Mouse (Mus musculus) liver, embryonic 15.5 days (tissue): ENCODE measurements at regions not wholly inside any gene's neighbourhood (a gene's known extent, or its start where the extent isn't known, plus 50 kb on each side); places are given as distances from the start of the nearest gene placed in this dataset.
A peak's percentile ranks its signal among the peaks of the same experiment; 100 is the strongest.
"Not testable (repeated sequence)": the region's sequence is repeated elsewhere in the genome, so short reads cannot be mapped to it uniquely, and the experiment has no call there.

ENCODE experiments used
- ATAC-seq: fragments of 200-750 bp; cut with Nextera tagmentation; 2 replicates; pipeline ENCODE4 v1.8.0; 2017; ENCODE audit warnings: moderate number of reproducible peaks, mild to moderate bottlenecking, moderate library complexity; ENCODE audit not compliant: insufficient read depth
- H3K27ac ChIP-seq: fragments of 300-500 bp; sonication (generic); replicated peaks from 2 replicates; pipeline ENCODE4 v1.5.1; 2015; ENCODE audit warnings: mild to moderate bottlenecking, inconsistent platforms
- H3K27me3 ChIP-seq: fragments of 300-500 bp; sonication (generic); 2 replicates; pipeline ENCODE4 v1.6.1; 2015; ENCODE audit warnings: mild to moderate bottlenecking, inconsistent platforms
- H3K36me3 ChIP-seq: fragments of 300-500 bp; sonication (generic); replicated peaks from 2 replicates; pipeline ENCODE4 v1.6.1; 2015; ENCODE audit warnings: moderate library complexity, mild to moderate bottlenecking, inconsistent platforms
- H3K4me1 ChIP-seq: fragments of 300-500 bp; sonication (generic); replicated peaks from 2 replicates; pipeline ENCODE4 v1.6.1; 2015; ENCODE audit warnings: inconsistent platforms
- H3K4me2 ChIP-seq: fragments of 300-500 bp; sonication (generic); 2 replicates; pipeline ENCODE4 v1.6.1; 2015; ENCODE audit warnings: moderate library complexity, mild to moderate bottlenecking, inconsistent platforms
- H3K4me3 ChIP-seq: fragments of 300-500 bp; sonication (generic); replicated peaks from 2 replicates; pipeline ENCODE4 v1.5.1; 2015; ENCODE audit warnings: mild to moderate bottlenecking, inconsistent platforms
- H3K9ac ChIP-seq: fragments of 300-500 bp; sonication (generic); 2 replicates; pipeline ENCODE4 v1.6.1; 2015; ENCODE audit warnings: moderate library complexity, mild to moderate bottlenecking, inconsistent platforms
- H3K9me3 ChIP-seq: fragments of 300-500 bp; sonication (generic); replicated peaks from 2 replicates; pipeline ENCODE4 v1.6.1; 2016; ENCODE audit warnings: inconsistent platforms
- whole genome bisulfite sequencing: fragments of 180-500 bp; shearing (Covaris S2); methylation state at CpG from one replicate; pipeline ENCODE4 v1.1.7; 2015; ENCODE audit warnings: mixed read lengths; ENCODE audit not compliant: insufficient replicate concordance; 5-methylcytosine and 5-hydroxymethylcytosine counted together

DNA sequence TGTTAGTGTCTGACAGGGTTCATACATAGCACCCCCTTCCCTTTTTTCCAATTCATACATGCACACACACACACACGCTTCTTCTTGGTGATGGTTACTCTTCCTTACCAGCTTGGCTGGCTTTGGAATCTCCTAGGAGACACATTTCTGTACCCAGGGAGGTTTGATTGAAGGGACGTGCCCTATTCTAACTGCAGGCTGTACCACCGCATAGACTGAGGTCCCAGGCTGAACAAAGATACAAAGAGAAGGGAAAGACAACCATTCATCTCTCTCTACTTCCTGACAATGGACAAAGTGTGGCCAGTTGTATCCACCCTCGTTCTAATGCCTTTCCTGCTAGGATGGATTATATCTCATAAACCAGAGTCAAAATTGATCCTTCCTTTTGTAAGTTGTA lies 100.0 kb downstream of the Raet1d start:
- whole genome bisulfite sequencing, result 41% methylated on average over 4 of the region's 4 CpGs
- 0 out of 2 replicates have a peak overlapping the region, but pooled peaks have one; percentile 10 for H3K4me2 ChIP-seq
- not testable (repeated sequence) for H3K9ac ChIP-seq, H3K36me3 ChIP-seq, H3K4me3 ChIP-seq, H3K4me1 ChIP-seq, H3K27me3 ChIP-seq, H3K9me3 ChIP-seq, ATAC-seq, H3K27ac ChIP-seq

DNA sequence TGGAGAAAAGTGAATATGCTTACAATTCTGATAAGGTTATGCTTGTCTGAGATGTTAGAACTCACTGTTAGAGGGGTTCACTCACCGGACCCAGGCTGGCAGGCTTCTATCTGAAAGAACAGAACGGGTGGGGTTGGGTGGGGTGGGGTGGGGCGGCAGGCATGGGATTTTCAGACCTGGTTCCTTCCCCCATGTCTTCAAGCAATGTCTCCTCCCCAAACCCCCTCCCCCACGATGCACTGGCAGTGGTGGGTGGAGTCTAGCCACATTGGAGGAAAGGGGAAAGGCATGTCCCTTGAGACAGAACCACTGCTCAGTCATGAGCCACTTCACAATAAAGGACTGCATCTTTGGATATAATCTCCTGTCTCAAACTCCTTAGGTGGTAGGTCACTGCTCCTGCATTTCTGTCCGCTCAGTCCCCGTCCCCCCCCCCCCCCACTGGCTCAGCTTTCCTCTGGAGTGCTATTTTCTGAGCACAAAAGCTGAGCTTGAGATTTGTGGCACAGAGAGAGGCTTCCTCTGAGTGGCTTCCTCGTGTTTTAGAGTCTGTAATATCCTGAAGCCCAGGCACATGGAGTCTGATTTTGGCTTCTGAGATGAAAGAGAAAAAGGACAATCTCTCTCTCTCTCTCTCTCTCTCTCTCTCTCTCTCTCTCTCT lies 100.6 kb downstream of the Raet1d start:
- WGBS, result 6% methylated on average over 7 of the region's 7 CpGs
- H3K4me2 ChIP-seq, result 0 out of 2 replicates have a peak overlapping the region, but pooled peaks have one; percentile 10
- peak; percentile 75 for ATAC-seq

DNA sequence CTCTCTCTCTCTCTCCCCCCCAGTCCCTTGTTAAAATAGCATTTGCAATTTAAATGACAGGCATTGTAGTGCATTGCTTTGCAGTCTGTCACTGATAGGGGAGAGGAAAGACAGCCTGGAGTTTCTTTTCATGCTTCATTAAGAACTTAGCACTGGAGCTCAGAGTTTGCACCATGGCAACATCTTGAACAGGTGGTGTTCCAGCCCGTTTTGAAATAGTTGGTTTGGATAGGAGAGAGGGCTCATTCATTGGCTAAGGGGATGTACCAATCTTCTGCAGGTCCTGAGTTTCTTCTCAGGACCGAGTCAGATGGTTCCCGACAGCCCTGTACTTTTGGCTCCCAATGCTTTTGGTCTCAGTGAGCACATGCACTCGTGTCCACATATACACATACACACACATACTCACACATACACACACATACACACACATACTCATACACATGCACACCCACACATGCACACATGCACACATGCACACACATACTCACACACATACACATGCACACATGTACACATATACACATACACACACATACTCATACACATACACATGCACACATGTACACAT lies 101.2 kb downstream of the Raet1d start:
- H3K4me3 ChIP-seq, H3K4me2 ChIP-seq, H3K27ac ChIP-seq, H3K4me1 ChIP-seq, H3K9ac ChIP-seq, H3K9me3 ChIP-seq, ATAC-seq, H3K27me3 ChIP-seq, H3K36me3 ChIP-seq: not testable (repeated sequence)
- WGBS, result 42% methylated on average over 4 of the region's 4 CpGs

More for the DNA sequence above, 100.6 kb downstream of the Raet1d start:
- not testable (repeated sequence) for H3K4me1 ChIP-seq, H3K4me3 ChIP-seq, H3K9ac ChIP-seq, H3K27me3 ChIP-seq, H3K36me3 ChIP-seq, H3K9me3 ChIP-seq, H3K27ac ChIP-seq

DNA sequence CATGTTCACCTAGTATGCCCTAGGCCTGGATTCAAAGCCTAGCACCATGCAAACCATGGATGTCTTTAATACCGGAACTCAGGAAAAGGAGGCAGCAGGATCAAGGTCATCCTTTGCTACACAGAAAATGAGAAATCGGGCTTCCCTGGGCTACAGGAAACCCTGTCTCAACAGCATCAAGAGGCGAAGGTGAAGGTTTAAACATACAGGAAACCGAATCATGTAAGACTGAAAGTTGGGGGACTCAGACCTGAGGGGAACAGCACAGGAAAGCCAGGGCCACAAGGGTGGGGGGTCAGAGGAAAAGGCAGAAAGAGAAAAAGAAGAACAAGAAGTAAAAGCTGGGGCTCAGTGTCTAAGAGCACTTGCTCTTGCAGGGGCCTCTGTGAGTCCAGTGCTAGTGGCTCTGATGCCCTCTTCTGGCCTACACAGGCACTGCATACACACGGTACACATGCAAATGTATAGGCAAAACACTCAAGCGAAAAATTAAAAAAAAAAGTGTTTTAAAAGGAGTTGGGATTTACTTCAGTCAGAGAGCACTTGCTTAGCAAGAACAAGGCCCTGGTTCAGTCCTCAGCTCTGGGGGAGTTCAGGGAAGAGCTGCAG lies 111.5 kb downstream of the Raet1d start:
- 70% methylated on average over 6 of the region's 6 CpGs for WGBS
- H3K36me3 ChIP-seq, result not testable (repeated sequence)

DNA sequence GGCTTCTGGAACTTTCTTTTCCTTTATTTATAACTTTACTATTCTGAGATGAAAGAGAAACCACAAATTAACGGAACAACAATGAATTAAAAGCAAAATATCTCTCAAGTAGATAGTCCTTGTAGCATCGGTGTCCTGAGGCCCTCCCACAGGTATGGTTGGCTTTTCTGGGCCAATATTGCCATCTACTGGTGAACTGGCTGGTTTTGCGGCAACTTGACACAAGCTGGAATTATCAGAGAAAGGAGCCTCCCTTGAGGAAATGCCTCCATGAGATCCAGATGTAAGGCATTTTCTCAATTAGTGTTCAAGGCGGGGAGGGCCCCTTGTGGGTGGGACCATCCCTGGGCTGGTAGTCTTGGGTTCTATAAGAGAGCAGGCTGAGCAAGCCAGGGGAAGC lies 119.5 kb downstream of the Raet1d start:
- WGBS, result 8% methylated on average over 4 of the region's 4 CpGs
- ATAC-seq, H3K4me2 ChIP-seq, H3K4me3 ChIP-seq, H3K9ac ChIP-seq, H3K36me3 ChIP-seq, H3K27ac ChIP-seq, H3K9me3 ChIP-seq, H3K4me1 ChIP-seq, H3K27me3 ChIP-seq: not testable (repeated sequence)

More for the DNA sequence above, 111.5 kb downstream of the Raet1d start:
- H3K9ac ChIP-seq, ATAC-seq, H3K27ac ChIP-seq, H3K4me2 ChIP-seq, H3K4me3 ChIP-seq, H3K4me1 ChIP-seq, H3K27me3 ChIP-seq: not testable (repeated sequence)
- H3K9me3 ChIP-seq, result peaks cover 14% of the 10 kb centered on the region

DNA sequence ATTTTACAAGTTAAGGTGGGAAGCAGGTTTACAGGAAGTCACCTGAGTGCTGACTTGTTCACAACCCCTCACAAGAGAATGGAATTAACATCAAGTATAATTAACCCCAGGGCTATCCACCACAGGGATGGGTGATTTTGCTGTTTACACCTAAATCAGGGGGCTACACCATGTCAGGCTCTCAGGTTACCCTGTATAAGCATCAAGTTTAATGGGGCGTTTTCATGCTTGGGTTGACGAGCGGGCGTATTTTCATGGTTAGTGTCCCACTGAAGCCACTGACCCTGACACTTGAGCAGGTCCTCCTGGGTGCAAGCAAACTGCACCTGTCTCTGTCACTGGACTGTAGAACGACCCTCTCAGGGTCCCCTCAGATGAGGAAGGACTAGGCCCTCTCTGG lies 126.7 kb downstream of the Raet1d start:
- not testable (repeated sequence) for H3K9ac ChIP-seq, H3K4me2 ChIP-seq, H3K4me3 ChIP-seq, H3K27ac ChIP-seq, H3K9me3 ChIP-seq, H3K27me3 ChIP-seq, H3K4me1 ChIP-seq, ATAC-seq, H3K36me3 ChIP-seq
- 67% methylated on average over 5 of the region's 5 CpGs for WGBS

DNA sequence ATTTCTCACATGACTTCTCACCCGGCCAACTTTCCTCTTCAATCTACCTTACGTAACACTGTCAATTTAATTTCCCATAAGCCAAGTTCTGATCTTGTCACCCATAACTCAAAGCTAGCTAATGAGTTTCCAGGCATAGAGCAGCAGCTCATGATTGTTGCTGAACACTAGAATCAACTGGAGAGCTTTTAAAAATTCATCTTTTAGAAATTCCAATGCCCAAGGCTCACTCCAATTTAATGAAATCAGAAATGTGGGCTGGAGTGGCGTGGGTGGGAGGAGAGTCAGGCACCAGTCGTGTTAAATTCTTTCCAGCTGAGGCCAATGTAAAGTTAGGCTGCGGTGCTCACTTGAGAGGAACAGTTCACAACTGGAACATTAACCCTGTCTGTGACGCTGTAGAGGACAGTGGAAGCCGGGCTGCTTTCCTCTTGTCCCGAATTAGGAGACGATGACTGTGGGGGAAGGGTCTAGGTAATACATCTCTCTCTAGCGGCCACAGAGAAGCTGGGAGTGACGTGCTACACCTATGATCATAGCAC lies 131.5 kb downstream of the Raet1d start:
- H3K9ac ChIP-seq, H3K9me3 ChIP-seq, H3K27me3 ChIP-seq, H3K27ac ChIP-seq, H3K4me2 ChIP-seq, ATAC-seq, H3K36me3 ChIP-seq, H3K4me1 ChIP-seq, H3K4me3 ChIP-seq: not testable (repeated sequence)
- 69% methylated on average over 11 of the region's 11 CpGs for WGBS

DNA sequence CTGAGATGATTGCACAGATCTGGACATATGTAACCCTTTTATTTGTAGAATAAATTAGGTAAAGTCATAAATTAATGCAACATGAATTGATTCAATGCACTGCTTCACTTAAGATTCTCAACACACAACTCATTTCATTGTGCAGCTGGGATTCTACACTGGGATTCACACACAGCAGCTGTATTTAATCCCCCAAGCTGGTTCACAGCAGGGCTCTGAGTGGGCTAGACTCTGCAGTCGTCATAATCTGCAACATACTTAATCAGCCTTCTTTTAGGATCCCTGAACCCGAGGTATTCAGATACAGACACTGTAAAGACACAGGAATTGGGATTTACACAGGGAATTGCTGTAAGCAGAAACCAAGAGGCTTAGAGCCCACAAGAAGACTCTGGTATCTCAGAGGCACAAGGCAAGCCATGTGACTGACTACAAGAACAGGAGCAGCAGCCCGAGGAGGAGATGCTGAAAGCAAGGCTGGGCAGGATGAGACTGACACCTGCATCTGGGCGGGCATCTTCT lies 135.7 kb downstream of the Raet1d start:
- Histone ChIP-seq H3K4me3 (no peak overlapping the region), H3K36me3 (no peaks in the 10 kb centered on the region), H3K9ac (no peak overlapping the region), H3K27ac (no peak overlapping the region), H3K27me3 (no peaks in the 10 kb centered on the region), H3K4me2 (no peak overlapping the region), H3K4me1 (no peaks in the 10 kb centered on the region), H3K9me3 (no peaks in the 10 kb centered on the region)
- ATAC-seq, result no peak
- WGBS, result 39% methylated on average over 4 of the region's 4 CpGs
